Mouse (Mus musculus): ENCODE measurements around the gene Arl4c. TPM values are rescaled to one million over a fixed set of nuclear protein-coding genes. Genes with fewer than 3 reads are reported as not detected.

The Arl4c gene
- polyA plus RNA-seq, 1 experiment from 2014 or later = 4.4 TPM

GRCm38 (mm10) chr1:88700961-88701861 is 810 bp downstream of the Arl4c start:
- H3K4me2 ChIP-seq (ENCODE audit: low read length) = peak overlapping the region; percentile 93
- no peaks in the 10 kb centered on the region for H3K9me3 ChIP-seq (ENCODE audit: control insufficient read depth, low read length)
- WGBS = under 1% methylated on average over 77 of the region's 78 CpGs
- H3K4me1 ChIP-seq (ENCODE audit: control insufficient read depth in 2 of 2, insufficient read depth in 2 of 2, low read length in 2 of 2) = peaks cover 7 to 16% of the 10 kb centered on the region in 2 experiments; a peak in 2 of 4 replicates
- H3K27ac ChIP-seq (replicated peaks in 1 of 2; ENCODE audit: control insufficient read depth in 1 of 2, insufficient read depth in 1 of 2, low read depth in 2 of 2, low read length in 2 of 2) = peak overlapping the region; percentile 74 to 89
- peak; percentile 52 for ATAC-seq (ENCODE audit: insufficient number of reproducible peaks, insufficient read depth, low FRiP score, low read depth)
- peak overlapping the region; percentile 81 to 88 for H3K4me3 ChIP-seq (ENCODE audit: control insufficient read depth in 1 of 2, insufficient read depth in 1 of 2, low read depth in 1 of 2, low read length in 2 of 2)
- peak overlapping the region; percentile 91 for H3K9ac ChIP-seq (ENCODE audit: low read length)
- H3K27me3 ChIP-seq (ENCODE audit: control insufficient read depth, insufficient read depth, low read length) = no peaks in the 10 kb centered on the region
- H3K36me3 ChIP-seq (ENCODE audit: control insufficient read depth, insufficient read depth, low read length) = peaks cover 9% of the 10 kb centered on the region; the same call in 1 of the 2 replicates

- H3K27me3 ChIP-seq (ENCODE audit: control insufficient read depth, insufficient read depth, low read length) = no peaks in the 10 kb centered on the region
- H3K9me3 ChIP-seq (ENCODE audit: control insufficient read depth, low read length) = no peaks in the 10 kb centered on the region
- H3K4me2 ChIP-seq (ENCODE audit: low read length) = peak overlapping the region; percentile 93
- peaks cover 9% of the 10 kb centered on the region; the same call in 1 of the 2 replicates for H3K36me3 ChIP-seq (ENCODE audit: control insufficient read depth, insufficient read depth, low read length)
- WGBS = 9% methylated on average over 25 of the region's 25 CpGs
- H3K4me1 ChIP-seq (ENCODE audit: control insufficient read depth in 2 of 2, insufficient read depth in 2 of 2, low read length in 2 of 2) = peaks cover 7 to 16% of the 10 kb centered on the region in 2 experiments; a peak in 2 of 4 replicates
- ATAC-seq (ENCODE audit: insufficient number of reproducible peaks, insufficient read depth, low FRiP score, low read depth) = no peak
- H3K27ac ChIP-seq (replicated peaks in 1 of 2; ENCODE audit: control insufficient read depth in 1 of 2, insufficient read depth in 1 of 2, low read depth in 2 of 2, low read length in 2 of 2) = peak overlapping the region; percentile 5 to 89; a peak in 1 of 4 replicates
- peak overlapping the region; percentile 91 for H3K9ac ChIP-seq (ENCODE audit: low read length)
- peak overlapping the region; percentile 81 to 88 for H3K4me3 ChIP-seq (ENCODE audit: control insufficient read depth in 1 of 2, insufficient read depth in 1 of 2, low read depth in 1 of 2, low read length in 2 of 2)
Measured at GRCm38 (mm10) chr1:88699856-88700791, 1.9 kb downstream of the Arl4c start.

- 23% methylated on average over 5 of the region's 5 CpGs for WGBS
- ATAC-seq (ENCODE audit: insufficient number of reproducible peaks, insufficient read depth, low FRiP score, low read depth) = no peak
- Histone ChIP-seq H3K36me3 (ENCODE audit: control insufficient read depth, insufficient read depth, low read length) (peaks cover 9% of the 10 kb centered on the region; the same call in 1 of the 2 replicates), H3K4me1 (ENCODE audit: control insufficient read depth in 2 of 2, insufficient read depth in 2 of 2, low read length in 2 of 2) (peaks cover 7 to 16% of the 10 kb centered on the region in 2 experiments; a peak in 2 of 4 replicates), H3K27ac (replicated peaks in 1 of 2; ENCODE audit: control insufficient read depth in 1 of 2, insufficient read depth in 1 of 2, low read depth in 2 of 2, low read length in 2 of 2) (0 out of 4 replicates have a peak overlapping the region, but pooled peaks of 1 of the 2 experiments have one; percentile 2), H3K4me2 (ENCODE audit: low read length) (peak overlapping the region; percentile 93), H3K4me3 (ENCODE audit: control insufficient read depth in 1 of 2, insufficient read depth in 1 of 2, low read depth in 1 of 2, low read length in 2 of 2) (peak overlapping the region; percentile 26 to 88; a peak in 3 of 4 replicates), H3K9me3 (ENCODE audit: control insufficient read depth, low read length) (no peaks in the 10 kb centered on the region), H3K9ac (ENCODE audit: low read length) (peak overlapping the region; percentile 91), H3K27me3 (ENCODE audit: control insufficient read depth, insufficient read depth, low read length) (no peaks in the 10 kb centered on the region)
Measured at GRCm38 (mm10) chr1:88699401-88699800, 2.6 kb downstream of the Arl4c start.

GRCm38 (mm10) chr1:88698926-88699325 is 3.1 kb downstream of the Arl4c start:
- Histone ChIP-seq H3K4me3 (ENCODE audit: control insufficient read depth in 1 of 2, insufficient read depth in 1 of 2, low read depth in 1 of 2, low read length in 2 of 2) (peak overlapping the region; percentile 14 to 88; a peak in 3 of 4 replicates), H3K9ac (ENCODE audit: low read length) (no peak overlapping the region), H3K36me3 (ENCODE audit: control insufficient read depth, insufficient read depth, low read length) (peaks cover 9% of the 10 kb centered on the region; the same call in 1 of the 2 replicates), H3K27me3 (ENCODE audit: control insufficient read depth, insufficient read depth, low read length) (no peaks in the 10 kb centered on the region), H3K4me2 (ENCODE audit: low read length) (peak overlapping the region; percentile 93), H3K4me1 (ENCODE audit: control insufficient read depth in 2 of 2, insufficient read depth in 2 of 2, low read length in 2 of 2) (peaks cover 7 to 16% of the 10 kb centered on the region in 2 experiments; a peak in 2 of 4 replicates), H3K9me3 (ENCODE audit: control insufficient read depth, low read length) (no peaks in the 10 kb centered on the region), H3K27ac (replicated peaks in 1 of 2; ENCODE audit: control insufficient read depth in 1 of 2, insufficient read depth in 1 of 2, low read depth in 2 of 2, low read length in 2 of 2) (no peak overlapping the region)
- WGBS = 38% methylated on average over 5 of the region's 5 CpGs
- ATAC-seq (ENCODE audit: insufficient number of reproducible peaks, insufficient read depth, low FRiP score, low read depth) = no peak

- Histone ChIP-seq H3K27ac (replicated peaks in 1 of 2; ENCODE audit: control insufficient read depth in 1 of 2, insufficient read depth in 1 of 2, low read depth in 2 of 2, low read length in 2 of 2) (no peak overlapping the region), H3K4me1 (ENCODE audit: control insufficient read depth in 2 of 2, insufficient read depth in 2 of 2, low read length in 2 of 2) (peaks cover 7 to 16% of the 10 kb centered on the region in 2 experiments; a peak in 2 of 4 replicates), H3K36me3 (ENCODE audit: control insufficient read depth, insufficient read depth, low read length) (peaks cover 9% of the 10 kb centered on the region; the same call in 1 of the 2 replicates), H3K4me2 (ENCODE audit: low read length) (peak overlapping the region; percentile 93), H3K27me3 (ENCODE audit: control insufficient read depth, insufficient read depth, low read length) (no peaks in the 10 kb centered on the region), H3K4me3 (ENCODE audit: control insufficient read depth in 1 of 2, insufficient read depth in 1 of 2, low read depth in 1 of 2, low read length in 2 of 2) (peak overlapping the region in 1 of 2 experiments; percentile 88; a peak in 1 of 4 replicates), H3K9me3 (ENCODE audit: control insufficient read depth, low read length) (no peaks in the 10 kb centered on the region), H3K9ac (ENCODE audit: low read length) (no peak overlapping the region)
- 96% methylated on average over 6 of the region's 6 CpGs for WGBS
- ATAC-seq (ENCODE audit: insufficient number of reproducible peaks, insufficient read depth, low FRiP score, low read depth) = no peak
Measured at GRCm38 (mm10) chr1:88698131-88698530, 3.9 kb downstream of the Arl4c start.

GRCm38 (mm10) chr1:88696408-88696807 is 5.6 kb downstream of the Arl4c start:
- Histone ChIP-seq H3K9ac (ENCODE audit: low read length) (no peak overlapping the region), H3K9me3 (ENCODE audit: control insufficient read depth, low read length) (no peaks in the 10 kb centered on the region), H3K4me2 (ENCODE audit: low read length) (no peak overlapping the region), H3K36me3 (ENCODE audit: control insufficient read depth, insufficient read depth, low read length) (peaks cover 9% of the 10 kb centered on the region; the same call in 1 of the 2 replicates), H3K27ac (replicated peaks in 1 of 2; ENCODE audit: control insufficient read depth in 1 of 2, insufficient read depth in 1 of 2, low read depth in 2 of 2, low read length in 2 of 2) (no peak overlapping the region), H3K27me3 (ENCODE audit: control insufficient read depth, insufficient read depth, low read length) (no peaks in the 10 kb centered on the region), H3K4me1 (ENCODE audit: control insufficient read depth in 2 of 2, insufficient read depth in 2 of 2, low read length in 2 of 2) (peaks cover 4 to 11% of the 10 kb centered on the region in 2 experiments; a peak in 2 of 4 replicates), H3K4me3 (ENCODE audit: control insufficient read depth in 1 of 2, insufficient read depth in 1 of 2, low read depth in 1 of 2, low read length in 2 of 2) (no peak overlapping the region)
- WGBS = 81% methylated on average over 4 of the region's 4 CpGs
- ATAC-seq (ENCODE audit: insufficient number of reproducible peaks, insufficient read depth, low FRiP score, low read depth) = no peak

- Histone ChIP-seq H3K9ac (ENCODE audit: low read length) (no peak overlapping the region), H3K4me3 (ENCODE audit: control insufficient read depth in 1 of 2, insufficient read depth in 1 of 2, low read depth in 1 of 2, low read length in 2 of 2) (no peak overlapping the region), H3K27ac (replicated peaks in 1 of 2; ENCODE audit: control insufficient read depth in 1 of 2, insufficient read depth in 1 of 2, low read depth in 2 of 2, low read length in 2 of 2) (no peak overlapping the region), H3K36me3 (ENCODE audit: control insufficient read depth, insufficient read depth, low read length) (peaks cover 9% of the 10 kb centered on the region; the same call in 1 of the 2 replicates), H3K4me1 (ENCODE audit: control insufficient read depth in 2 of 2, insufficient read depth in 2 of 2, low read length in 2 of 2) (no peaks in the 10 kb centered on the region; a peak in 1 of 4 replicates), H3K27me3 (ENCODE audit: control insufficient read depth, insufficient read depth, low read length) (no peaks in the 10 kb centered on the region), H3K9me3 (ENCODE audit: control insufficient read depth, low read length) (no peaks in the 10 kb centered on the region), H3K4me2 (ENCODE audit: low read length) (no peak overlapping the region)
- ATAC-seq (ENCODE audit: insufficient number of reproducible peaks, insufficient read depth, low FRiP score, low read depth) = no peak
- 86% methylated on average over 10 of the region's 10 CpGs for WGBS
Measured at GRCm38 (mm10) chr1:88694353-88694752, 7.7 kb downstream of the Arl4c start.
